Mouse (Mus musculus) cerebellum, adult 9-10 months (tissue): ENCODE results near the gene Gpr183.

Source experiments
- DNase-seq: peaks from one replicate; pipeline ENCODE4 v3.0.0; 2022

Gpr183 gene

DNA sequence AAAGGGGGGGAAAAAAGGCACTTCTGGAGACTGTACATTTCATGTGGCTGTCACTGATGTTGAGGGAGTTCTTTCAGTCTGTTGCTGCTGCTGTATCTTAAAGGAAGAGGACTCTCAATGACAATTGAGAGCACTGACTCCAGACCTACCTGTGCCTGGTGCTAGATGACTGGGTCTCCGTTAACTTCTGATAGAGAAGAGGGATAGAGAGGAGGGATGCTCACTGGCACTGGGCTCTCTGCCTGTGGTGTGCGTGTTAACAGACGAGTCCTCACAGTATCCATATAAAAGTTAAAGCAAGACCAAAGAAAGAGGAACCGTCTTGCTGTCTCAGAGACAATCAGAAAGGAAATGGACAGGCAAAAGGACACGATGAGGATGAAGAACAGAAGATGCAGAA, 8.7 kb downstream of the Gpr183 start:
- DNase-seq, result no peak

DNA sequence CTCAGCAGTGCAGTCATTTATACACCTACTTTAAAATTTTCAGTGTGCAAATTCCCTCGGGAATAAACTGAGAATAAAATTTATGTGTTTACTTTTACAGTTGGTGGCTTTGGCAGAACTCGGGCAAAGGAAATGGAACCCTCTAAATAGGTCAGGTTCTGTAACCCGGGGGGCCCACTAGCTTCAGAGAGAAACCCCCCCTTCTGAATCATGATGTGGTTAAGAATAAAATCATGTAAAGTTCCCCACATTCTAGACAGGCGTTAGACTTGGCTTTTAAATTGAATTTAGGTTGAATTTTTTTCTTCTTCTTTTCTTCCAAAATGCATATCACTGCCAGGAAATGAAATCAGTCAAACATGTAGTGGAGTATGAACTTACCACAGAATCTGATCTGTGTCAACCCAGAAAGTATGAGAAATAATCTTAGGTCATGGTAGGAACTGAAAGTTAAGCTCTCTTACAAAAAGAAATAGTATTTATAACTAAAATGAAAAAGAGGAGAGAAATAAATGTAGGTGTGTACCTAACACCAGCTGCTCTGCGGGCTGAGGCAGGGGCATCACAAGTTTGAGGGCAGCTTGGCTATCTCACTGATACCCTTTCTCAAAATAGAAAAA, 9.7 kb downstream of the Gpr183 start:
- DNase-seq, result no peak

DNA sequence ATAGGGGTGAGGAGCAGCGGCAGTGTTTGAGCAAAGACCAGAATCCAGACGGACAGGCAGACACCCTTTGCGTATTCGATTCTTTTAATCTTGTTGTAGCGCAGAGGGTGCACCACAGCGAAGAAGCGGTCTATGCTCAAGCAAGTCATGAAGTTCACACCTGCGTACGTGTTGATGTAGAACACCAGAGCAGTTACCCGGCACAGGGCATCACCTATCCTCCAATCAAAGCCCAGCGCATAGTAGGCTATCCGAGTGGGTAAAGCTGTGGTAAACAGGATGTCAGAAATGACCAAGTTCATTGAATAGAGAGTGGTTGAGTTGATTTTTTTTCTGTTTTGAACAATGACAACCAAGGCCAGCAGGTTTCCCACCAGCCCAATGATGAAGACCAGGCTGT, 10.4 kb downstream of the Gpr183 start:
- DNase-seq, result no peak

DNA sequence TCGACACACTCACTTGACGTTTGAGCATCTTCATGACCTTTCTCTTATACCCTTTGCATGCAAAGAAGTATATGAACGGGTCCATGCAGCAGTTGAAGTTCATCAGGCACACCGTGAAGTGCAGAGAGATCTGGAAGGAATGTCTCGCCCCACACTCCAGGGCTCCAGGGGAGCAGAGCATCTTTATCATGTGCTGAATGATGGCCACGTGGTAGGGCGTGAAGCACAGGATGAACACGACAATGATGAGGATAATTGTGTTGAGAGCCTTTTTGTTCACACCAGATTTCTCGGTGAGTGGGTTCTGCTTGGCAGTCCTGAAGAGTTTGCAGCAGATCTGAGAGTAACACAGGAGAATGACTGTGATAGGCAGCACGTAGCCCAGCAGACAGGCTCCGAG, 10.9 kb downstream of the Gpr183 start:
- DNase-seq, result no peak

DNA sequence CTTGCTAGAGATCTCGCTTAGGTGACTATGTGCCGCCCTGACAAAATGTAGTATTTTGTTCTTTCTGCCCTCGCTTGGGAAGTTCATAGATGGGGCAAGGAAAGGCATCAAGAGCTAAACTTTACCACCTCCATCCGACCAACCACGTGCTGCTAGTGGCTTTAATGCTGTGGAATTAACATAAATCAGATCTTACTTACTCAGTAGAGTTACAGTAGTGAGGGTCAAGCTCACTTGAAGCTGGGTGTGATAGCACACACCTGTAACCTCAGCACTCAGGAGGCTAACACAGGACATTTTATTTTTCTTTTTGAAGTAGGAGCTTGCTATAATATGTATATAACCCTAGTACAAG, 13.0 kb downstream of the Gpr183 start:
- no peak for DNase-seq

DNA sequence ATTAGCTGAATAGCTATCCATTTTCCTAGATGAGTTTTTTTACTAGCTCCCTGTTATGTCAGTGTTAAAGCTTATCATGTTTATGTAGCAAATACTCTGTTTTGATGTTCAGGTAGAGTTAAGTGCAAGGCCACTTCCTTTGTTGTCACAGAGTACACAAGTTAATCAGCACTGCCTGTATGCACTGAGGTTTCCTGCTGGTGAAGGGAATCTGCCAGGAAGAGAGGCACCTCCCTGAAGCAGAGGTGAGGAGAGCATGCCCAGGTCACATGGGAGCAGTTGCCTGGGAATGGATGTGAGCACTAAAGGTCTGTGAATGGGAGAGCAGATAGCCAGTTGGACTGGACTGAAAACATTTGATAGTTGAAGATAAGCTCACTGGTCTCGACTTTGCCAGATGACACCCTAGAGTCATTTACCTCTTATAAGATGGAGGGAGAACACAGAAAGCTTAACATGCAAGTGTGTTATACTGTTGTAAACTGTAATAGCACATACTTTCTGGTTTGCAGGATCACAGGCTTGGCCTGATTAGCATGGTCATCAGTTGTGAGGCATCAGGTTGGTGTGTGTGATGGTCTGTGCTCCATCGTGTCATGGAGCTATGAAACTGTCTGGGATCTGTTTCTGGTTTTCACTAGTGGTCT, 13.5 kb downstream of the Gpr183 start:
- DNase-seq, result no peak

DNA sequence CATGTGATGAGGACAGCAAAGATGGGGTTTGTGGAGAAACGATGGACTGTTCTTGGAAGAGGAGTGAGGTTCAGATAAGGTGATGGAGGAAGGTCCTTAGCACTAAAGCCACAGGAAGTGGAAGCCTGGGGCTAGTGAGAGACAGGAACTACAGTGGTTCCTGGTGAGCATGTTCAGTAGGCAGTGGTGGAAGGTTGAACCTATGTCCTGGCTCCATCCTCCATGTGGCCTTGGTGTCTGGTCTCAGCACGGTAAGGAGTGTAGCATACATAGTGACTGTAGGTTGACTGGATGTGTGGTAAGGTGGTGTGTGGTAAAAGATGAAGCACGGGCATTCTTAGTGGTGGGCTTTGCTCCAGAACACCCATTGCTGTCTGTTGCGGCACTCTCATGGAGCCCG, 15.1 kb downstream of the Gpr183 start:
- DNase-seq, result no peak

DNA sequence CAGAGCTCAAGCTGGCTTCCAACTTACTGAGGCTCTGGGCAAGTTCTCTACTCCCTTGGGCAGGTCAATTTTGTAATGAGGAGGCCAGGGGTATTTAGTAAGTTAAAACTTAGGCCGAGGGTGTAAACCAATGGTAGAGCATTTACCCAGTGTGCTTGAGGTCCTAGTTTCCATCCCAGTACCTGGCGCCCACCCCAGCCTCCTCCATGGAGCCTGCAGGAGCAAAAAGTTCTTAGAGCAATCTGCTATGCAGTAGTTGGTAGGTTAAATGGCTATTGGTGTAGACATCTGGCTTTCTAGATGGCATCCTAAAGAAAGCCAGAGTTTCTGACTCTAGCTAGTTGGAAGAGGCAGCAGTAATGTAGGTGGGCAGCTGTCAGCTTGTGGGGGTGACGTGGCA, 15.6 kb downstream of the Gpr183 start:
- DNase-seq, result no peak

DNA sequence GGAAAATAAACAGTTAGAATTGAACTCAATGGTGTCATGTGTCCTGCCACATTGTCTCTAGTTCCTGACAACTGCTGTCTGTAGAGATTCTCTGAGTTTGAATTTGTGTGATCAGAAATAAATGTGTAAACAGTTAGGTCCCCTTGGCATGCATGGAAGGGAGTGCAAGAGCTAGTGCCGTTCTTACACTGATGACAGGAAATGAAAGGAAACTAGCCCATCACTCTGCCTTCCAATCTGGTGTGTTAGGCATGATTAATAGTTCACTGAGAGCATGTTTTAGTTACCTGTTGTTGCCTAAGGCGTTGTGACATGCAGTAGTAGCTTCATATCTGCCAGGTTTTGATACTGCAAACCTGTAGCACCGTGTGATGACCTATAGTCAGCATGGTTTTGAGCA, 17.0 kb downstream of the Gpr183 start:
- DNase-seq, result no peak

DNA sequence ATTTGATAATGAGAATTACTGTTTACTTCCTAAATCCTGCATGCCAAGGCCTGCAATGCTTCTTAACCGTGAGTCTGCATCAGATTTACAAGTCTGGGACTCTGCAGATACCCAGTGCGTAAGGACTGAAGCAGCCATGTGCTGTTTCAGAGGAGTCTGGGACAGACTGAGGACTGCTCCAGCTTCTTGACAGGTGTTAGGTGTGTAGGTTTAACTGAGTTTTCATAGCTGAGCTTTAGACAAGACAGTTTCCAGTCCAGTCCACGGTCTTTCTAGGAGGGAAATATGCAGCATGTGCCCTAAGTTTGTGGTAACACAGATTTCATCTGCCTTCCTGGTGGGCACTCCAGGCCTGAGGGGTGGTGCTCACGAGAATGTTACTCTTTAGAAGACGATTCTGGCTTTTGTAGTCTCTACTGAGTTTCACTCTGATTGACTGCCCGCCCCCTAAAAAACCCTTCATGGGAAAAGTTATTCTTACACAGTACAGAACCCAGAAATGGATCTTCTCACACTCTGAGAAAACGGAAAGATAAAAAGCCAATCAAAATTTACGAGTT, 17.7 kb downstream of the Gpr183 start:
- DNase-seq, result no peak

DNA sequence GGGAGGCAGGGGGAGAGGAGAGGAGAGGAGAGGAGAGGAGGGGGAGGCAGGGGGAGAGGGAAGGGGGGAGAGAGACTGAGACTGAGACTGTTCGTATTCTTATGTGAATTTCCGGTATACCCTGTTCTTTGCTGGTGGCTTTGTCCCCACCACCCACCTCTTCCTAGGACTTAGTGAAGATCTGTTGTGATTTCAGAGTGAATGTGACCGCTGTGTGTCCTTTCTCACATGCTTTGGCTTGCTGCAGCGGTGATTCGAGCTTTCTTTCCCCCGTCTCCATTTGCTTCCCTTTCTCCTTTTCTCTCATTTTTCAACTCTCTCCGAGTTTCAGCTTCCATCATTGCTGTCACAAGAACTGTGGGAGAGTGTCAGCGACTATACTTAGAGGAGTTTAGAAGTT, 18.3 kb downstream of the Gpr183 start:
- DNase-seq, result no peak

DNA sequence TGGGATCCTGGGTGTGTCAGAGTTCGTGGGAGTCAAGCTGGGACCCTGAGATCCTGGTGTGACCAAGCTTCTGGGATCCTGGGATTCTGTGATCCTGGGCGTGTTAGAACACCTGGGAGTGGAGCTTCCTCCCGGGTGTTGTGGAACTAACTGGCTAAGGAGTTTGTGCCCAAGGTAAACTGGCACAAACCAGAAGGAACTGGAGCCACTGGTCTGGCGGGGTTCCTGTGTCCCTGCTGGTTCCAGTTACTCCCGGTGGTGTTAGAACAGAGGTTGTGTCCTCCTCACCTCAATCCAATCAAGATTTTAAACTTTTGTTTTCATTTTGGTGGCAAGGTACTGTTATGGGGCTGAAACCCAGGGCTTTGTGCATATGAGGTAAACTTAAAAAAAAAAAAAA, 18.9 kb downstream of the Gpr183 start:
- DNase-seq, result no peak

DNA sequence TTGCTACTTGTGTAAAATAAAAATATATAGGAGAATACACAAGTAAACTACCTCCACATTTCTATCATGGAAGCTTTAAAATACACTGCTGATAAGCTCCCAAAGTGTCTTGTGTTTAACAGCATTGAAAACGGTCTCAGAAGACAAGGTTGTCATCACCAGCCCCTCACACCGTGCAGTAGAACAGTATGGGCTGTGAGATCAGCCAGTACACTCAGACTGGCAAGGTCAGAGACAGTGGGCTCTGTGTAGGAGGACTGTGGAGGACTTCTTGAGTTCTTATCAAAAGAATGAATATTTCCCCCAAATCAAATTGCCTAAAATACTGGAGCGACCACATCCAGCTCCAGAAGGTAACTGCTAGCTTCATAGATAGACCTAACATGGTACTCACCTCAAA, 25.4 kb downstream of the Gpr183 start:
- no peak for DNase-seq

DNA sequence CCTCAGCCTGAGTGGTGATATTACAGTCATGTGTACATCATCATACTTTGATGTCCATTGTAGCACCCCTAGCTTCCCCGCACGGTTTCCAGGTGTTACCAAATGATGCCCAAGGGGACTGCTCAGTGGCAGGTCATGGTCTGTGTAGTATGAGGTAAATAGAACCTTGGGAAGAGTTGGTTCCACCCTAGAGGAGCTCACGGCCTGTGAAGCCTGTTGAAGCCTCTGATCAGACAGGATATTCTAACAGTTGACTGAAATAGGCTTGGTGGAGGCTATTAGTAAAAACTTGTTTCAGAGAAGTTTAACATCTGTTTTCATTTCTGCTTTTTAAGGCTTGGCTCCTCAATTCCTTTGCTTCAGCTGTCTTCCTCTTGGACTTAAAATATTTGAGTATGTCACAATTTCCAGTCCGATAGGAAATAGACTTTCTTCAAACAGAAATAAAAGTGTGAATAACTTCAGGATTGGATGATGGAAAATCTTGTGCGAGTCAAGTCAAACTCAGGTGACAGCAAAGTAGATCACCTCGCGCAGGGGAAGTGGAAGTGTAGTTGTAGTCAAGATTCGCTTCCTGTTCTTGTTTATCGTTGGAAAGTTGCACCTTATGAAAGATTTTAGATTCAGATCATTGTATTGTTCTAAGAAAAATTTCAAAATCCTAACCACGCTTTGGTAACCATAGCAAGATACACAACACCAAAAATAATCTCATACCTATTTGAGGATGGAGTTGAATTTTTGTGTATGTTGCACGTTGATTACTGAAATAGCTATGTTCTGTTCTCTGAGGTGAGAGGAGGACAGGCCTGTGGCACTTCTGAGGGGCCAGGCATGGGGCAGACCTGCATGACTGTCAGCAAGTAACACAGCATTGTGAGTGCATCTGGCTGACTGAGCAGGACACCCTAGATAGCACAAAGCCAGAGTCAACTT, 26.5 kb downstream of the Gpr183 start:
- DNase-seq, result no peak

DNA sequence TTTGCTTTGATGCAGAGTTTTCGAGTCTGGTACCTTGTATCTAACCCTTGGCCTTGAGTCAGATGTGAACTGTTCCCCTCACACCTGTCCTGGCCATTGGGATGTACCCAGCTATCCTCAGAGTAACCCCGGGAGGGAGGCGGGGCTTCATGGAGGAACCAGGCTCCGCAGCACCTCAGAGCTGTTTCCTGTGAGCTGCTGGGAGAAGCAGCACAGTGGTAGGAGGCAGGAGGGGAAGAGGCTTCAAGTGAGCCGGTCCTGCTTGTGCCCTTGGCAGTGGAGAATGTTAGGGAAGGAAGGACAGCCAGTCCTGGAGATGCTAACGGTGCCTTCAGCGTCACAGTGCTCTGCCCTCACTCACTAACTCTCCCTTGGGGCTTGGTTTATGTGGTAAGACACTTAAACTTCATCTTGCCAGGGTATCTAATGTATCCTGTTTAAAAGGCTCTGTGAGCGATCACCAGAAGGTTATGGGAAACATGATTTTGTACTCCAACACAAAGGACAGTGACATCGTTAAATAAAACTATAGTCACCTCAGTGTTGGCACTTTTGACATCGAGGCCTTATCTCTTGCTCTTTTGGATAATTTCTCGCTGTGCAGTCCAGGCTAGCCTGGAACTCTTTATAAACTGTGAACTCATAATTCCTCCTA, 27.3 kb downstream of the Gpr183 start:
- DNase-seq, result no peak

DNA sequence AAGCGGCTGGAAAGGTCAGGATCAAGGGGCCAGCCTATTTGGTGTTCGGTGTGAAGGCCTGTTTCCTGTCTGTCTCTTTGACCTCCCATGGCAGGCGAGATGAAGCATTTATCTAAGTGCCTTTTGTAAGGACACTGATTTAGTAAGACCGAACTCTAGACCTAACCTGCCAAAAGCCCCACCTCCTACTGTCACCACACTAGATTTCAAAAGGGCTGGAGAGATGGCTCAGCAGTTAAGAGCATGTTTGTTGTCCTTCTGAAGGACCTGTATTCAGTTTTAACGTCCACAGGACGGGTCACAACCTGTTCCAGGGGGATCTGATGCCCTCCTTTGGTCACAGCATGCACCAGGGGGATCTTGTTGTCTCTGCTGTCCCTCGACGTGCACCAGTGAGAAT, 28.1 kb downstream of the Gpr183 start:
- no peak for DNase-seq

DNA sequence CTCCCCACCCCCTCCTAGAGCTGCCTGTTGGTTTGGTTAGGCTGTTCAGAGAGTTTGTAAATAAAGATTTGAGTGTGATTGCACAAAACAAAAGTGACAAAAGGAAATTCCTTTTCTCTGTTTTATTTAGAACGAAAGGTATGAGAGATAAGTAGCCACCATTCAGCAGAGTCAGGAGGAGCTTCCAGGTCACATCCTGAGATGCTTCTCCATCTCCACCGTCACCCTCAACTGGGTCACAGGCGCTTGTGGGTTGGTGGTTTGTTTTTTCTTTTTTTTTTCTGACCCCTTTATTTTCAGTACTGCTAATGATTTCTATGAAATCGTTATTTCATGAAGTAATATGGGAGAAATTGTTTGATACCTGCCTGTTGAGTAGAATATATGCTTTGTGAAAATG, 28.6 kb downstream of the Gpr183 start:
- DNase-seq, result no peak

DNA sequence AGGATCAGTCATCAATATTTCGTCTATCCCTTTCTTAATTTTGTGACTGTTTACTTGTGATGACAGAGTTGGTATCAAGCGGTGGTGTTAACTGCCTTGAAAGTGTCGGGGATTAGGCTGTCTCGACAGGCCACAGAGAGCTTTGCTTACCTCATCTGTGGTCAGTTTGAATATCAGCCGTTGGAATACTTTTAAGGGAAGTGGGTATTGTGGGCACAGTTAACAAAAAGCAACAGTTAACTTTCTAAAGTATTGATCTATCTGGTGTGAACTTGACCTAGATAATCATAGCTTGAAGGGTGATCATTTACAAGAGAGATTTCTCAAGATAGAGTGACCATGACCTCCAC, 30.4 kb downstream of the Gpr183 start:
- no peak for DNase-seq

DNA sequence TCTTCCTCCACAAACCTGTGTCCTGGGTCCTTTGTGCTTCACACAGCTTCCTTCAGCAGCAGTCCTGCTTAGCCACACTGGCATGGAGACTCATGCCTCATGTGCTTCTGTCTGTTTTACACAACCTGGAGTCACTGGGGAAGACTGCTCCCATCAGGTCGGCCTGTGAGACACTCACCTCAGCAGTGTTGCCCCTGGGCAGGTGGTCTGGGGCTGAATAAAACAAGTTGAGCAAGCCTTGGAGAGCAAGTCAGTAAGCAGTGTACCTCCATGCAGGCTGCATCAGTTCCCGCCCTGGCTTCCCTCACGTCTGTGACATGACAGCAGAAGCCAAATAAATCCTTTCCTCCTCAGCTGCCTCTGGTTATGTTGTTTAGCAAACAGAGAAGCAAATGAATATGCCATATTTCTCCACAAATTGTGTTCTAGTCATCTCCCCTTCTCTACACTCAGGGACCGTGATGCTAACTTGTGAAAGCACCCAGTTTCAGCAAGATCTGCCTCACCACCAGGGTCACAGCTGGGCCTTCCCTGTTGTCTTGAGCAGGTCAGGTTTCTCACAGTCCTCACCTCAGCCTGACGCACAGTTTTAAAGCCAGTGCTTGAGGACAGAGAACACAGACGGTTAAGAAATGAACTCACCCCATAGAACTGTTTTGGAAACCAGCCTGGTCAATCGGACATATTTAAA, 30.9 kb downstream of the Gpr183 start:
- no peak for DNase-seq

DNA sequence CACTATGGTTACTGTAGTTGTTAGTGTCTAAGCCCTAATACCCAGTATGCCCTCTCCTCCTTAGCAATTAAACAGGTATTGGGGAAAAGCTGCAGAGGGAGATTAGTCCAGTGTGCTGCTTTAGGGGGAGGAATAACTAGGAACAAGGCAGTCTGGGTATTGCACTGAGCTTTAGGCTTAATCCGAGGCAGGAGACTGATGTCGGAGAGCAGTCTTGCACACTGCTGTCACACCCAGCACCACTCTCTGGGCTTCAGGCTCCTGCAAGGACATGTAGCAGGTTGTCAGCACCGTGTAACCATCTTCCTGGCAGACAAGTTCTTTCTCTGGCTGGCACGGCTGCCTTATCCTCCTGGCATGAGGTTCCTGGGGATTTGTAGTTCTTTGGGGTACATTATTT, 32.8 kb downstream of the Gpr183 start:
- no peak for DNase-seq

DNA sequence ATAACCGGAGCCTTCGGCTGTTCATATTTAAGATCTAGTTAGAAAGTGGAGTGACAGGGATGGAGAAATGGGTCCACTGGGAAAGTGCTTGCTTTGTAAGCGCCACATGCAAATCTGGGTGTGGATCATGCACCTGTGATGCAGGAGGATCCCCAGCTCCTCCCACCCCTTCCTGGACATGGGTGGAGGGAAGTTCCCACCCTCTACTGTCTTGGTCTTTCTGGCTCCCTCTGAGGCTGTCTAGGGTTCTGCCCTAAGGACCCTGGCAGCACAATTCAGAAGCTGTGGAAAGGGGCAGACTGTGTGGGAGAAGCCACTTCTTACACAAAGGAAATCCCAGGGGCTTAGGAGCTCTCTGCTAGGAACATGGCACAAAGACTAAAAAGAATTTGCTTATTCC, 33.4 kb downstream of the Gpr183 start:
- no peak for DNase-seq

DNA sequence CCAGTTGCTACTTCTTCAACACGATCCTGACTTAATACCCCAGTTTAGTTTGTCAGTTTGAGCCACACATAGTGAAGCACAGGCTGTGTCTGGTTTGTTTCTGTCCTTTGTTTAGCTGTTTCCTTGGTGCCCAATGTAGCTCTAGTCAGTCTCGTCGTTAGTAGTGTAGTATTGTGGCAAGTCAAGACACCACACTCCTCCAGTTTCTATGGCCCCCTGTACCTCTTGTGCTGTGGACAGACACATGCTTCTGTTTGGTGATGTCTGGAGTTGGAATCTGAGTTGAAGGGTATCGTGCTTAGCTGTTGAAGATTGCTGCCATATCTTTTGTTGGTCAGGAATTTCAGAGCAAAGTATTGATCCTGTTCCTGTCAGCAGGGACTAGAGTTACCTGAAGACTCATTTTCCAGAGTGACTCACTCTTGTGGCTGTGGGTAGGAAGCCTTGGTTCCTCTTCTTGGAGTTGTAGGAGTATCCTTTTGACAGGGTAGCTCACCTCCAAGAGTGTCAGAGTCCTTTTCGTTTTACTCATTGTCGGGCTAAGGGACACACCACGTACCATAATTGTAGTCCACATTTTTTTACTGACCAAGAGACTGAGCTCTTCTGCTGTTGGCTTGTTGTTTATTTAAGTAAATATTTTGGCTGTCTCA, 34.1 kb downstream of the Gpr183 start:
- no peak for DNase-seq
